Mouse (Mus musculus) brain, embryonic 14.5 days (tissue): Measurements from ENCODE around the gene Gata3.

Experiments used
- CTCF ChIP-seq: fragments of 200-500 bp; IDR thresholded peaks from 2 replicates; pipeline ENCODE4 v1.5.1; 2012; ENCODE audit warnings: inconsistent platforms, mild to moderate bottlenecking, moderate library complexity, borderline replicate concordance; ENCODE audit not compliant: insufficient read depth, insufficient read length; ENCODE audit errors: extremely low read depth
- POLR2A ChIP-seq: fragments of 200-500 bp; IDR thresholded peaks from 2 replicates; pipeline ENCODE4 v1.6.1; 2012; ENCODE audit warnings: mild to moderate bottlenecking, inconsistent platforms, borderline replicate concordance; ENCODE audit not compliant: poor library complexity, insufficient read depth, insufficient read length, severe bottlenecking; ENCODE audit errors: extremely low read depth

DNA sequence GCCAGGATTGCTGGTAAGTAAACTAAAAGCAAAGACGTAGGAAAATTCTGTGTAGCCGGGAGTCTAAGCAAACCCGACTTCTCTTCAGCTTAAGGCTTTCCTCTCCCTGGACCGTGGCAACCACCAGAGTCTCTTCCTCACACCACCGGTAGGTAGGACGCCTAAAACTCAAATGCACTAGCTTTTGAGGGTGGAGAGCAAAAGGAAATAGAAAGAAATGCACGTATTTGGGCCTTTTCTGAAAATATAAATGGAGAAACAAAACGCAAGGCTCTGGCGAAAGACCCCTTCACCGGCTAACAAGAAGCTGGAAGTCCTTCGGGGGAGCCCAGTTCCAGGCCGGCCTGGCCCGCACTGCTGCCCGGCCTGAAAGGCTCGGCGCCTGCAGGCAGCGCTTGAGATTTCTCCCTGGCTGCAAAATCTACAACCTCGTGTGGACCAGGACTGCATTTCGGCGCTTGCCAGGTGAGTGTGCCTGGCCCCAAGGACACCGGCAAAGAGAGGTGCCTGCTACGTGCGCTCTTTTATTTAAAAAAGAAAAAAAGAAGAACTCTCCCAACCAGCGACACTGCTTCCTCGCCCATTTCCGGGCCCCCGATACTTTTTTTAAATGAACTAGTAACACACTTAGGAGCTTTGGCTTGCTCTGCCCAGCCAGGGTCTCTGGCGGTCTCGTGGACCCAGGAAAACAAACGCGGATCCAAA lies 13.1 kb downstream of the Gata3 start:
- TF ChIP-seq CTCF = no peak
- TF ChIP-seq POLR2A = no peak
